Mouse (Mus musculus) NIH3T3 (cell line): ENCODE measurements around the gene Olfr1484.
"Not testable (repeated sequence)": the region's sequence is repeated elsewhere in the genome, so short reads cannot be mapped to it uniquely, and the experiment has no call there.

Experiments
- DNase-seq: peaks from one replicate; pipeline ENCODE4 v3.0.0-alpha.2; 2012; ENCODE audit warnings: low read depth

The Olfr1484 gene

DNA sequence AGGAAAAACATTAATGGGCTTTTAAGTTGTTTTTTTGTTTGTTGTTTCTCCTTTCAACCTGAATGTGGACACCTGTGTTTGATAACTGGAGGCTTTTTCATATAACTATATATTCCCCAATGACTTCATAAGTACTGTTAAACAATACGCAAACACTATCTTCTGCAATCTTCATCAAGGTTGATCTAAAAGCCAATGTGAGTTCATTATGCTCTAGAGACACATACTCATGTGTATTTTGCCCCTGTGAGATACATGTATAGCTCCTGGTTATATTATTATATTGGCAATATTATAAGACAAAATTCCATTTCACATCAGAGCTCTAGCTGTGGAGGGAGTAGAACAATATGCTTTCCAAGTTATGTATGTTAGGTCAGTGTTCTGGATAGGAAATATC, at the start of gene Olfr1484:
TSS of gene Olfr1484 (plus strand) at position 301 of the 400 bp plus-strand sequence.
- no peak for DNase-seq

DNA sequence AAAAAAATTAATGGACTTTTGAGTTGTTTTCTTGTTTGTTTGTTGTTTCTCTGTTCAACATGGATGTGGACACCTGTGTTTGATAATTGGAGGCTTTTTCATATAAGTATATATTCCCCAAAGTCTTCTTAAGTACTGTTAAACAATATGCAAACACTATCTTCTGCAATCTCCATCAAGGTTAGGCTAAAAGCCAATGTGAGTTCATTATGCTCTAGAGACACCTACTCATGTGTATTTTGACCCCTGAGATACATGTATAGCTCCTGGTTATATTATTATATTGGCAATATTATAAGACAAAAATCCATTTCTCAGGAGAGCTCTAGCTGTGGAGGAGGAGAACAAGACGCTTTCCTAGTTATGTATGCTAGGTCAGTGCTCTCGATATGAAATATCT, 33.8 kb downstream of the Olfr1484 start, which contains the start of gene Olfr1487:
TSS of gene Olfr1487 (plus strand) at position 301 of the 400 bp plus-strand sequence.
- DNase-seq, result not testable (repeated sequence)

DNA sequence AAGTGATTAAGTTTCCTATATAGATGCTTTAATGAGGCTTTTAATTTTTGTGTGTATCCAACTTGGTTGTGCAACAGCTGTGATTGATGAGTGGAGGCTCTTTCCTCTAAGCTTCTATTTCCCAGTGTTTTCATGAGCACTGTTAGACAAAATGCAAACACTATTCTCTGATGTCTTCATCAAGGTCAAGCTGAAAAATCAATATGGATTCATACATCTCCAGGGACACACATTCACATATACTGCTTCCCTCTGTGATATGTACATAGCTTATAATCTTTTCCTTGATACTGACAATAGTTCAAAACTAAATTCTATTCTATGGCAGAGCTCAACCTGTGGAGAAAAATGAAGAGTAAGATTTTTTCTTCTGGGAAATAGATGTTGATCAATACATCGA, 48.0 kb downstream of the Olfr1484 start, which contains the start of gene Olfr1489:
TSS of gene Olfr1489 (plus strand) at position 301 of the 400 bp plus-strand sequence.
- DNase-seq, result no peak
